In the genomic region with DNA sequence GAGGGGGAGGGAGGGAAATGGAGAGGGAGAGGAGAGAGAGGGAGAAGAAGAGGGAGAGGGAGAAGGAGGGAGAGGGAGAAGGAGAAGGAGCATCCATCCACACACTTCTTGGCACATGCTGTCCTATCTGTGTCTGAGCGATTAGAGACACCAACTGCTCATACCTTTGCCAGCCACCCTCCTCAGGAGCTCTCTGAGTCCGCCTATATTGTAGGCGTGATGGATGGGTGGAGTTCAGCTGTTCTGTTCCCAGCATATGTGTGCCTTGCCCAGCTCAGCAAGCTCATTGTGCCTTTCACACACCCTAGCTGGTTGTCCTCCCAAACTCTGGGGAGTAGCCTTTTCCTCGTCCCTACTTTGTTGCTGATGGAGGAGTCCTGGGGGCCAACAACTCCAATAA, we compare ENCODE assay signal across 17 mouse cellular contexts.
DNase-seq lines count a peak whose midpoint lies in the region; ATAC-seq lines count a peak whose summit lies in the region.
"Had no signal": no experiment of that assay in that cellular context is flagged by ENCODE, and none has a peak within 500 bp of the region (broad histone marks: within the 10 kb centered on the region; RNA-seq: fewer than 3 reads in every experiment).

No protein-coding gene starts in this region.

- ATAC-seq in frontal cortex, adult (ENCODE audit: low TSS enrichment) = peak; percentile 66
- ATAC-seq: CD4-positive, CD25-positive, alpha-beta regulatory T cell, adult 4 months; forebrain, embryonic 13.5 days; forebrain, postnatal 0 days had no signal

- DNase-seq in frontal cortex, postnatal 14 days (ENCODE audit: low spot score in 2 of 2) = no peak
- peak; percentile 28 to 68 for DNase-seq in left cerebral cortex, adult 18-20 months (ENCODE audit: low spot score in 2 of 2)
- no peak for DNase-seq in left cerebral cortex, postnatal 10 days (ENCODE audit: extremely low spot score in 1 of 2, low spot score in 2 of 2)
- peak; percentile 81 for DNase-seq in brain, adult 2 months (ENCODE audit: low read depth, low spot score)
- peak; percentile 50 to 79 for DNase-seq in right cerebral cortex, postnatal 36 days (ENCODE audit: low spot score in 2 of 2)
- no peak for DNase-seq in gastrocnemius, adult 18-20 months (ENCODE audit: low spot score)
- DNase-seq: adrenal gland, postnatal 10 days; B cell, adult 2 months; cerebellum, adult 11-12 months; cerebellum, adult 9-11 months; forebrain, postnatal 0 days; gastrocnemius, postnatal 10 days; heart, adult 18-20 months; heart, postnatal 14 days had no signal

- intact Hi-C loops in left cerebral cortex, postnatal 10 days (cut with DNase I) = no loop called here

Comparison
In these comparisons a context has a peak if more than half of its experiments do, and no peak if none do; other contexts are left out.
1. DNase-seq: peak in left cerebral cortex, adult 18-20 months (2 of 2), brain, adult 2 months (single experiment) and right cerebral cortex, postnatal 36 days (2 of 2); none in frontal cortex, postnatal 14 days (0 of 2), left cerebral cortex, postnatal 10 days (0 of 2) and gastrocnemius, adult 18-20 months (single experiment).